28 mouse cellular contexts compared by ENCODE assay signal in the genomic region with DNA sequence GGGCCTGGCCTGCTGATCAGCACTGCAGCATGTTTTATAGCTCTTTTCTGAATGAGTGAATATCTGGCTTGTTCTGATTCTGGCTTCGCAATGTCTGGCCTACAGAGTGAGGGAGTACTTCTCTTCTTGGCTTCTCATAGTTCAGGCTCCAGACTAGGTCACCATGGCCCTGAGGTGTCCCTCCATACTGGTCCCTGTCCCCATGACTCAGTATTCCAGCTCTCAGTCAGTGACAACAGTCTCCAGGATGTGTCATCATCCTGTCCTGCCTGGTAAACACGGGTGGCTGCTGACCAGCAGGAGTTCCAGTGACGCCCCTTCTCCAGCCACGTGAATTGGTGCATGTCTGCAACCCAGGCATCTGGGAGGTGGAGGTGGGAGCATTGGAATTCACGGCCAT. TPM values are rescaled to one million over a fixed set of nuclear protein-coding genes. Genes with fewer than 3 reads are reported as not detected.
A peak's percentile ranks its signal among the peaks of the same experiment; 100 is the strongest.
DNase-seq lines count a peak whose midpoint lies in the region; ATAC-seq and TF ChIP-seq lines count a peak whose summit lies in the region.
"Had no signal": no experiment of that assay in that cellular context is flagged by ENCODE, and none has a peak within 500 bp of the region (broad histone marks: within the 10 kb centered on the region; RNA-seq: fewer than 3 reads in every experiment).

No protein-coding gene starts in this region.

- no peak for TF ChIP-seq POLR2A in lung, adult 2 months (IDR thresholded peaks at IDR 0.05; ENCODE audit: borderline replicate concordance, extremely low read depth, low read depth, low read length)

- H3K9me3 ChIP-seq in hindbrain, embryonic 10.5 days = no peaks in the 10 kb centered on the region
- H3K9me3 ChIP-seq in hindbrain, embryonic 13.5 days = no peaks in the 10 kb centered on the region
- no peaks in the 10 kb centered on the region for H3K9me3 ChIP-seq in limb, embryonic 10.5 days (replicated peaks)
- H3K9me3 ChIP-seq: embryonic facial prominence, embryonic 15.5 days; forebrain, embryonic 12.5 days; heart, embryonic 13.5 days; intestine, embryonic 15.5 days; midbrain, embryonic 13.5 days; stomach, embryonic 15.5 days had no signal

- peaks cover 45% of the 10 kb centered on the region for H3K4me1 ChIP-seq in hindbrain, embryonic 10.5 days (replicated peaks)
- H3K4me1 ChIP-seq in hindbrain, embryonic 13.5 days (replicated peaks) = peaks cover 15% of the 10 kb centered on the region
- peaks cover 54% of the 10 kb centered on the region for H3K4me1 ChIP-seq in limb, embryonic 10.5 days
- H3K4me1 ChIP-seq in lung, adult 2 months (ENCODE audit: control insufficient read depth, insufficient read depth, low read length) = no peaks in the 10 kb centered on the region

- no peak for ATAC-seq in hindbrain, embryonic 13.5 days (ENCODE audit: low FRiP score)
- ATAC-seq: activated CD4-positive, CD25-positive, alpha-beta regulatory T cell, adult 4 months; hindbrain, postnatal 0 days; intestine, embryonic 15.5 days; midbrain, embryonic 13.5 days had no signal

- H3K27me3 ChIP-seq in hindbrain, embryonic 10.5 days (ENCODE audit: insufficient read depth, poor library complexity, severe bottlenecking) = no peaks in the 10 kb centered on the region
- no peaks in the 10 kb centered on the region for H3K27me3 ChIP-seq in hindbrain, embryonic 13.5 days
- no peaks in the 10 kb centered on the region for H3K27me3 ChIP-seq in limb, embryonic 10.5 days (ENCODE audit: low read depth, poor library complexity, severe bottlenecking)
- H3K27me3 ChIP-seq: embryonic facial prominence, embryonic 15.5 days; forebrain, embryonic 12.5 days; intestine, embryonic 15.5 days; midbrain, embryonic 13.5 days; stomach, embryonic 15.5 days had no signal

- H3K27ac ChIP-seq in hindbrain, embryonic 10.5 days = 0 out of 2 replicates have a peak overlapping the region, but pooled peaks have one; percentile 35
- no peak overlapping the region for H3K27ac ChIP-seq in hindbrain, embryonic 13.5 days
- H3K27ac ChIP-seq in limb, embryonic 10.5 days = peak overlapping the region; percentile 82
- H3K27ac ChIP-seq: embryonic facial prominence, embryonic 15.5 days; forebrain, embryonic 12.5 days; heart, embryonic 13.5 days; hindbrain, postnatal 0 days; intestine, embryonic 15.5 days; kidney, postnatal 0 days; midbrain, embryonic 13.5 days; stomach, embryonic 15.5 days had no signal

- no peak overlapping the region for H3K4me2 ChIP-seq in hindbrain, embryonic 13.5 days
- H3K4me2 ChIP-seq: embryonic facial prominence, embryonic 15.5 days; forebrain, embryonic 12.5 days; heart, embryonic 13.5 days; intestine, embryonic 15.5 days; liver, embryonic 11.5 days; midbrain, embryonic 13.5 days; stomach, embryonic 15.5 days had no signal

- WGBS in hindbrain, embryonic 10.5 days = 78% methylated on average over 5 of the region's 5 CpGs
- WGBS in hindbrain, embryonic 13.5 days = 78% methylated on average over 5 of the region's 5 CpGs
- 83% methylated on average over 5 of the region's 5 CpGs for WGBS in limb, embryonic 10.5 days
- 69% methylated on average over 5 of the region's 5 CpGs for WGBS in lung, adult 2 months

- TF ChIP-seq CTCF in lung, adult 2 months (IDR thresholded peaks at IDR 0.05; ENCODE audit: insufficient read depth, low read length) = no peak

- no peak overlapping the region for H3K4me3 ChIP-seq in hindbrain, embryonic 10.5 days
- H3K4me3 ChIP-seq in hindbrain, embryonic 13.5 days = no peak overlapping the region
- no peak overlapping the region for H3K4me3 ChIP-seq in limb, embryonic 10.5 days
- H3K4me3 ChIP-seq in lung, adult 2 months (replicated peaks; ENCODE audit: extremely low read depth, low read depth, low read length) = no peak overlapping the region
- H3K4me3 ChIP-seq: embryonic facial prominence, embryonic 15.5 days; forebrain, embryonic 12.5 days; heart, embryonic 13.5 days; intestine, embryonic 15.5 days; midbrain, embryonic 13.5 days; stomach, embryonic 15.5 days had no signal

- DNase-seq in hindbrain, embryonic 10.5 days (ENCODE audit: low spot score) = no peak
- DNase-seq in adrenal gland, postnatal 36 days = peak; percentile 46 to 68
- DNase-seq in limb, embryonic 10.5 days (ENCODE audit: low spot score) = no peak
- DNase-seq in lung, adult 2 months = no peak
- DNase-seq in ovary, postnatal 10 days (ENCODE audit: low spot score) = no peak
- no peak for DNase-seq in layer of hippocampus, postnatal 14 days (ENCODE audit: low spot score in 2 of 2)
- DNase-seq: B cell, adult 2 months; embryo, embryonic 11 days; heart, postnatal 10 days; kidney, adult 8-10 months; kidney, postnatal 4 days; layer of hippocampus, postnatal 36 days; lung, postnatal 4 days; retina, postnatal 1 day; right cerebral cortex, postnatal 25 days; thymus, postnatal 14 days had no signal

- no peak overlapping the region for H3K9ac ChIP-seq in hindbrain, embryonic 13.5 days
- H3K9ac ChIP-seq: embryonic facial prominence, embryonic 15.5 days; forebrain, embryonic 12.5 days; heart, embryonic 13.5 days; intestine, embryonic 15.5 days; midbrain, embryonic 13.5 days; stomach, embryonic 15.5 days had no signal

- no peaks in the 10 kb centered on the region for H3K36me3 ChIP-seq in hindbrain, embryonic 10.5 days
- H3K36me3 ChIP-seq in hindbrain, embryonic 13.5 days = no peaks in the 10 kb centered on the region
- no peaks in the 10 kb centered on the region for H3K36me3 ChIP-seq in limb, embryonic 10.5 days
- H3K36me3 ChIP-seq: embryonic facial prominence, embryonic 15.5 days; forebrain, embryonic 12.5 days; heart, embryonic 13.5 days; intestine, embryonic 15.5 days; midbrain, embryonic 13.5 days; stomach, embryonic 15.5 days had no signal

RNA-seq across cellular contexts. Expression of a gene that starts 3.5 kb away (rescaled TPM):
- 0.06 and 0.31 TPM in 2 replicates for polyA plus RNA-seq in hindbrain, embryonic 10.5 days (2016; fragmentation: Nextera tagmentation; extraction: Ambion mirVana)
- polyA plus RNA-seq in hindbrain, embryonic 13.5 days (2015; fragmentation: Nextera tagmentation; extraction: Ambion mirVana) = 0.45 and 0.58 TPM in 2 replicates
- total RNA-seq in adrenal gland, postnatal 36 days (2021) = 1 to 10 TPM in 1 of 2 experiments, under 1 TPM in 1; 0.82 to 3.7 TPM
- not detected in 2 replicates for polyA plus RNA-seq in limb, embryonic 10.5 days (2016; fragmentation: Nextera tagmentation; extraction: Ambion mirVana)
- 3.3 and 3.6 TPM in 2 replicates for polyA plus RNA-seq in lung, adult 2 months (2012; rRNA removed)
- under 1 TPM in 1 of 2 experiments, not detected in 1; 0.36 TPM for total RNA-seq in layer of hippocampus, postnatal 14 days (2021)
- total RNA-seq: hindbrain, postnatal 0 days; megakaryocyte-erythroid progenitor cell, adult 5-6 weeks had no signal
- polyA plus RNA-seq: activated CD4-positive, CD25-positive, alpha-beta regulatory T cell, adult 4 months had no signal

RNA-seq across cellular contexts. Expression of a gene that starts 33.1 kb away (rescaled TPM):
- 19.0 and 30.0 TPM in 2 replicates for polyA plus RNA-seq in hindbrain, embryonic 10.5 days (2016; fragmentation: Nextera tagmentation; extraction: Ambion mirVana)
- polyA plus RNA-seq in hindbrain, embryonic 13.5 days (2015; fragmentation: Nextera tagmentation; extraction: Ambion mirVana) = 19.0 and 19.9 TPM in 2 replicates
- 10 to 100 TPM; 66.5 to 76.6 TPM for total RNA-seq in adrenal gland, postnatal 36 days (2021)
- polyA plus RNA-seq in limb, embryonic 10.5 days (2016; fragmentation: Nextera tagmentation; extraction: Ambion mirVana) = 17.9 and 20.2 TPM in 2 replicates
- 89.9 and 99.7 TPM in 2 replicates for polyA plus RNA-seq in lung, adult 2 months (2012; rRNA removed)
- 10 to 100 TPM; 43.3 to 45.6 TPM for total RNA-seq in layer of hippocampus, postnatal 14 days (2021)

RNA-seq across cellular contexts. Expression of a gene that starts 37.4 kb away (rescaled TPM):
- 395 and 442 TPM in 2 replicates for polyA plus RNA-seq in hindbrain, embryonic 10.5 days (2016; fragmentation: Nextera tagmentation; extraction: Ambion mirVana)
- polyA plus RNA-seq in hindbrain, embryonic 13.5 days (2015; fragmentation: Nextera tagmentation; extraction: Ambion mirVana) = 335 and 349 TPM in 2 replicates
- total RNA-seq in adrenal gland, postnatal 36 days (2021) = 100 to 1,000 TPM; 245 to 370 TPM
- polyA plus RNA-seq in limb, embryonic 10.5 days (2016; fragmentation: Nextera tagmentation; extraction: Ambion mirVana) = 400 and 433 TPM in 2 replicates
- 80.0 and 91.5 TPM in 2 replicates for polyA plus RNA-seq in lung, adult 2 months (2012; rRNA removed)
- total RNA-seq in layer of hippocampus, postnatal 14 days (2021) = 100 to 1,000 TPM; 165 to 168 TPM

Comparison
In these comparisons a context has a peak if more than half of its experiments do, and no peak if none do; other contexts are left out.
1. DNase-seq: peak in adrenal gland, postnatal 36 days (2 of 2); none in hindbrain, embryonic 10.5 days (single experiment), limb, embryonic 10.5 days (single experiment), lung, adult 2 months (single experiment), ovary, postnatal 10 days (single experiment) and layer of hippocampus, postnatal 14 days (0 of 2).